Mouse (Mus musculus) CH12.LX (cell line): ENCODE data around the gene Cept1. TPM values are rescaled to one million over a fixed set of nuclear protein-coding genes. Genes with fewer than 3 reads are reported as not detected.

Experiments used
- DNase-seq: peaks from one replicate; pipeline ENCODE4 v3.0.0-alpha.2; 2013; ENCODE audit errors: extremely low read depth
- H3K27ac ChIP-seq: 2 replicates; pipeline ENCODE4 v1.5.1; 2012; ENCODE audit warnings: low read depth, mild to moderate bottlenecking, control low read depth, moderate library complexity; ENCODE audit not compliant: insufficient read depth
- H3K27me3 ChIP-seq: replicated peaks from 2 replicates; pipeline ENCODE3; 2012; ENCODE audit warnings: inconsistent platforms
- H3K36me3 ChIP-seq, 2 experiments: replicated peaks in 1 of 2; 2 replicates each; pipeline versions ENCODE3 to v1.6.1; 2012; ENCODE audit warnings: inconsistent platforms in 1 of 2, low read length in 1 of 2, mild to moderate bottlenecking in 1 of 2, mixed read lengths in 1 of 2, moderate library complexity in 1 of 2; ENCODE audit not compliant: control insufficient read depth in 1 of 2, insufficient read depth in 1 of 2
- H3K4me1 ChIP-seq, 2 experiments: 2 replicates each; pipeline ENCODE4 v1.6.1; 2012; ENCODE audit warnings: inconsistent platforms in 1 of 2, moderate library complexity in 1 of 2; ENCODE audit not compliant: insufficient read depth in 2 of 2, control insufficient read depth in 1 of 2
- H3K4me2 ChIP-seq: 2 replicates; pipeline ENCODE4 v1.6.1; 2012; ENCODE audit warnings: low read depth, mild to moderate bottlenecking, control low read depth; ENCODE audit not compliant: poor library complexity, insufficient read depth, severe bottlenecking
- H3K4me3 ChIP-seq, 3 experiments: fragments of 150-350 bp in 1 of 3; sonication (generic) in 1 of 3; replicated peaks in 1 of 3; 2 replicates each; pipeline versions ENCODE3 to v1.5.1; 2011 to 2012; ENCODE audit warnings: low read depth in 2 of 3, low read length in 2 of 3, mild to moderate bottlenecking in 2 of 3, moderate library complexity in 2 of 3, control low read depth in 1 of 3, improper control_type of control experiment in 1 of 3, inconsistent platforms in 1 of 3, mixed read lengths in 1 of 3; ENCODE audit not compliant: poor library complexity in 1 of 3
- H3K79me2 ChIP-seq: replicated peaks from 2 replicates; pipeline ENCODE4 v1.6.1; 2012; ENCODE audit warnings: mild to moderate bottlenecking, moderate library complexity; ENCODE audit not compliant: control insufficient read depth, poor library complexity, insufficient read depth, severe bottlenecking; ENCODE audit errors: extremely low read depth
- H3K9ac ChIP-seq: 2 replicates; pipeline ENCODE4 v1.6.1; 2012; ENCODE audit warnings: low read depth, mild to moderate bottlenecking, control low read depth, moderate library complexity; ENCODE audit not compliant: insufficient read depth
- H3K9me3 ChIP-seq: replicated peaks from 2 replicates; pipeline ENCODE3; 2012; ENCODE audit warnings: low read length, inconsistent platforms, mixed read lengths
- BHLHE40 ChIP-seq: IDR thresholded peaks from 2 replicates; pipeline ENCODE4 v1.6.1; 2011; ENCODE audit warnings: mild to moderate bottlenecking, low read depth, low read length, improper control_type of control experiment
- CHD2 ChIP-seq: IDR thresholded peaks from 2 replicates; pipeline ENCODE4 v1.6.1; 2011; ENCODE audit warnings: low read length, improper control_type of control experiment
- ELF1 ChIP-seq: IDR thresholded peaks from 2 replicates; pipeline ENCODE4 v1.6.1; 2014; ENCODE audit warnings: low read depth, mild to moderate bottlenecking, inconsistent platforms, low read length, improper control_type of control experiment
- ETS1 ChIP-seq: conservative IDR thresholded peaks from 2 replicates; pipeline ENCODE4 v1.6.1; 2012; ENCODE audit warnings: low read depth, mild to moderate bottlenecking, inconsistent platforms, low read length, improper control_type of control experiment, moderate library complexity
- IRF4 ChIP-seq: IDR thresholded peaks from 2 replicates; pipeline ENCODE4 v1.6.1; 2014; ENCODE audit warnings: low read depth, mild to moderate bottlenecking, inconsistent platforms, low read length, improper control_type of control experiment
- JUND ChIP-seq: conservative IDR thresholded peaks from 2 replicates; pipeline ENCODE4 v1.6.1; 2011; ENCODE audit warnings: low read depth, low read length, improper control_type of control experiment
- KAT2A ChIP-seq: IDR thresholded peaks from 2 replicates; pipeline ENCODE4 v1.6.1; 2012; ENCODE audit warnings: low read length, improper control_type of control experiment, inconsistent platforms; ENCODE audit not compliant: insufficient replicate concordance
- MAFK ChIP-seq: IDR thresholded peaks from 2 replicates; pipeline ENCODE4 v1.6.1; 2011; ENCODE audit warnings: low read length, improper control_type of control experiment; ENCODE audit not compliant: insufficient replicate concordance
- MAZ ChIP-seq: IDR thresholded peaks from 2 replicates; pipeline ENCODE4 v1.6.1; 2012; ENCODE audit warnings: low read depth, mild to moderate bottlenecking, inconsistent platforms, low read length, improper control_type of control experiment, moderate library complexity
- MEF2A ChIP-seq: IDR thresholded peaks from 2 replicates; pipeline ENCODE4 v1.6.1; 2014; ENCODE audit warnings: low read depth, mild to moderate bottlenecking, inconsistent platforms, low read length, improper control_type of control experiment, borderline replicate concordance
- MXI1 ChIP-seq: IDR thresholded peaks from 2 replicates; pipeline ENCODE4 v1.6.1; 2011; ENCODE audit warnings: mild to moderate bottlenecking, low read depth, low read length, improper control_type of control experiment
- NRF1 ChIP-seq: IDR thresholded peaks from 2 replicates; pipeline ENCODE4 v1.6.1; 2014; ENCODE audit warnings: low read depth, mild to moderate bottlenecking, inconsistent platforms, low read length, improper control_type of control experiment, moderate library complexity
- PAX5 ChIP-seq: IDR thresholded peaks from 2 replicates; pipeline ENCODE4 v1.6.1; 2012; ENCODE audit warnings: low read length, inconsistent platforms, mixed read lengths
- POLR2A ChIP-seq: IDR thresholded peaks from 2 replicates; pipeline ENCODE4 v1.6.1; 2011; ENCODE audit warnings: low read depth, mild to moderate bottlenecking, improper control_type of control experiment, low read length
- POLR2AphosphoS2 ChIP-seq: IDR thresholded peaks from 2 replicates; pipeline ENCODE4 v1.6.1; 2011; ENCODE audit warnings: low read depth, low read length, improper control_type of control experiment
- SMC3 ChIP-seq: IDR thresholded peaks from 2 replicates; pipeline ENCODE4 v1.6.1; 2011; ENCODE audit warnings: low read depth, low read length, improper control_type of control experiment
- UBTF ChIP-seq: IDR thresholded peaks from 2 replicates; pipeline ENCODE4 v1.6.1; 2012; ENCODE audit warnings: low read depth, mild to moderate bottlenecking, inconsistent platforms, low read length, improper control_type of control experiment, moderate library complexity
- USF2 ChIP-seq: conservative IDR thresholded peaks from 2 replicates; pipeline ENCODE4 v1.6.1; 2011; ENCODE audit warnings: low read depth, low read length, improper control_type of control experiment
- ZC3H11A ChIP-seq: IDR thresholded peaks from 2 replicates; pipeline ENCODE4 v1.6.1; 2012; ENCODE audit warnings: low read depth, mild to moderate bottlenecking, inconsistent platforms, low read length, improper control_type of control experiment
- ZMIZ1 ChIP-seq: IDR thresholded peaks from 2 replicates; pipeline ENCODE4 v1.6.1; 2012; ENCODE audit warnings: low read depth, mild to moderate bottlenecking, inconsistent platforms, low read length, improper control_type of control experiment
- ZNF384 ChIP-seq: IDR thresholded peaks from 2 replicates; pipeline ENCODE4 v1.6.1; 2012; ENCODE audit warnings: low read depth, low read length, improper control_type of control experiment, inconsistent platforms
- dilution Hi-C: fragments of 300-500 bp; cut with MboI; formaldehyde crosslinking; loops from 2 replicates; pipeline ENCODE4 v1.14.3; 2020; ENCODE audit warnings: low sequenced_read_pairs; ENCODE audit not compliant: extremely low pct_unique_long_range_greater_than_20kb, extremely low pct_ligation_motif_present
- in situ Hi-C: fragments of 300-500 bp; cut with MboI; formaldehyde crosslinking; loops from 3 replicates; pipeline ENCODE4 v1.14.3; 2019; ENCODE audit warnings: low sequenced_read_pairs, low pct_ligation_motif_present, low pct_unique_long_range_greater_than_20kb, mixed read lengths
- polyA plus RNA-seq: library from polyadenylated mRNA; unstranded; fragments of >175 nt; gene quantifications from 2 replicates; pipeline ENCODE4 v1.2.1, GENCODE M21; 2012; ENCODE audit warnings: low read depth; ENCODE audit not compliant: insufficient read length
- total RNA-seq, 2 experiments: library from RNA; depleted of rRNA; stranded (reverse); fragments of 300-350 nt in 1 of 2; fragments of >200 nt in 1 of 2; gene quantifications; 2 replicates each; pipeline ENCODE4 v1.2.3; 2012 to 2014

Gene Cept1
- total and polyA plus RNA-seq, 3 experiments, result 27.7 to 73.8 (median 32.7) TPM

DNA sequence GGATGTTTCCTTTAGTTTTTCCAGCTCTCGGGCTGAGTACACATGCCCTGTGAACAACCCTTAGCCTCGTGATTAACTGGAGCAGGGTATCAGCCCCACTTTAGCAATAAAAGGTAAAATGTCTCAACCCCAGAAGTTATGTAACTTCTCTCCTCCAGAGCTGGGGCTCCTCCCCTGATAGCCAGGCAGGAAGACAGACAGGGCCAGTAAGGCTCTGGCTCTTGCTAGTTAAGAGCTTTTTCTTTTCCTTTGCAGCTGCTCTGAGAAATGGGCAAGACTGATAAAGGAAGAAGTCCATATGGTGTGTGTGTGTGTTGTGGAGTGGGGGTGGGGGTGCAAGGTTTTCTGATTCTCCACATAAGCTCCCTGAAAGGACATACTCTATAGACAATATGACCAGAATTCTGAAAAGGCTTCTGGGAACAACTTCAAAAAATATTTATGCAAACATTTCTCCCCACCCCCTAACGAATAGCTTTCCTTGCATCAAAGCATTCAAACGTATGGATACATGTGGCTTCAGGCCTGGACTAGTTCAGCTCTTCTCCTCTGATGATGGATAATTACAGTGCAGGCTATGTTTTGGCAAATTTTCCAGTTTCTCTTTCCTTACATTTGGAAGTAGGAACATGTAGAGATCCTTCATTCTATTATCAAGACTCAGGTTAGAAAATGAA, 51.4 kb downstream of the Cept1 start:
- Histone ChIP-seq H3K27me3 (no peaks in the 10 kb centered on the region), H3K9ac (no peak overlapping the region)
- no peak for TF ChIP-seq MXI1
- no peak for TF ChIP-seq ETS1
- no peak for TF ChIP-seq MAZ
- no peak for TF ChIP-seq MEF2A
- TF ChIP-seq POLR2AphosphoS2, result no peak
- TF ChIP-seq ZNF384, result no peak
- no peak for TF ChIP-seq USF2
- TF ChIP-seq BHLHE40, result no peak
- no peak for TF ChIP-seq MAFK
- no peak for TF ChIP-seq POLR2A
- no peak for TF ChIP-seq CHD2
- no peak for TF ChIP-seq ELF1
- TF ChIP-seq SMC3, result no peak
- no peak for TF ChIP-seq NRF1
- TF ChIP-seq JUND, result no peak
- TF ChIP-seq PAX5, result no peak
- no peak for TF ChIP-seq UBTF
- no peak for TF ChIP-seq KAT2A
- no peak for TF ChIP-seq ZMIZ1
- TF ChIP-seq, all 38 proteins: peak for 0
- in situ Hi-C loops (loop anchor here (25.0 kb wide), 1 partner anchor 391 kb away; no protein-coding TSS in a partner anchor), dilution Hi-C loops (no loop called here)
- Histone ChIP-seq H3K9me3 (no peaks in the 10 kb centered on the region), H3K27ac (no peak overlapping the region), H3K79me2 (no peaks in the 10 kb centered on the region), H3K4me2 (no peak overlapping the region), H3K36me3 (peaks cover 80 to 97% of the 10 kb centered on the region in 2 experiments), H3K4me3 (no peak overlapping the region), H3K4me1 (peaks cover 5 to 29% of the 10 kb centered on the region in 2 experiments)
- no peak for DNase-seq

DNA sequence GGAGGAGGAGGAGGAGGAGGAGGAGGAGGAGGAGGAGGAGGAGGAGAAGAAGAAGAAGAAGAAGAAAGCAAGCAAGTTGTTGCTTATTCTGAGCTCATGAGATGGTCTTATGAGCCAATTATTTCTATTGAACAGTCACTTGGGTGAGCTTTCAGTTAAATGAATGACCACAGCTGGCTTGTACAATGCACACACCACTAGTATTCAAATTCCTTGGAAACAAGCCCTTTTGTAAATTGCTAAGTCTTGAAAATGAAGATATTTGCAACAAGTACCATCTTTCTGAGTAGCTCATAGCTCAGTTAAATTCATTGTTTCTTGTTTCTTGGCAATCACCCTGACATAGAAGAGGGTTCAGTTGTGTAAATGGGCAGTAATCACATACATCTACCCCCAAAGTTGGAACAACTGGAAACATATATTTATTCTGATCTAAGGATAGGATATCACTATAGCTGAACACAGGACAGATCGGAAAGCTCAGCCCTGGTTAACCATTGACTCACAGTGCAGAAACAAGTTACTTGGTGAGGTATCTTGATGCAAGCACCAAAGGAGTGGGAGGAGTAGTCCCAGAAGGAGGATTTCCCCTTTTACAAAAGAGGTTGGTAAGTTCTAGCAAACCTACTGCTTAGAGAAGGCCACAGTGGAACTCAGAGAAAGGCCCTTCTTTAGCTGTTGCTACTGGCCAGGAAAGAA, 52.1 kb downstream of the Cept1 start:
- Histone ChIP-seq H3K79me2 (no peaks in the 10 kb centered on the region), H3K4me2 (no peak overlapping the region), H3K27ac (no peak overlapping the region), H3K9ac (no peak overlapping the region), H3K27me3 (no peaks in the 10 kb centered on the region), H3K4me3 (no peak overlapping the region), H3K9me3 (no peaks in the 10 kb centered on the region), H3K36me3 (peaks cover 79 to 97% of the 10 kb centered on the region in 2 experiments), H3K4me1 (peaks cover 5 to 29% of the 10 kb centered on the region in 2 experiments)
- dilution Hi-C loops, result no loop called here
- no peak for DNase-seq
- in situ Hi-C loops, result loop anchor here (25.0 kb wide), 1 partner anchor 392 kb away; no protein-coding TSS in a partner anchor
- TF ChIP-seq SMC3, result no peak
- no peak for TF ChIP-seq POLR2AphosphoS2
- no peak for TF ChIP-seq IRF4
- TF ChIP-seq CHD2, result no peak
- TF ChIP-seq ZC3H11A, result no peak
- no peak for TF ChIP-seq UBTF
